Mouse (Mus musculus) neural tube, embryonic 15.5 days (tissue): Measurements from ENCODE around the gene Rpl10a. TPM values are rescaled to one million over a fixed set of nuclear protein-coding genes. Genes with fewer than 3 reads are reported as not detected.

Source experiments
- ATAC-seq: fragments of 200-750 bp; cut with Nextera tagmentation; 2 replicates; pipeline ENCODE4 v1.8.0; 2017; ENCODE audit warnings: mild to moderate bottlenecking, moderate TSS enrichment, moderate library complexity; ENCODE audit not compliant: low FRiP score
- H3K27ac ChIP-seq: fragments of 300-500 bp; sonication (generic); replicated peaks from 2 replicates; pipeline ENCODE4 v1.5.1; 2015; ENCODE audit warnings: mild to moderate bottlenecking, inconsistent platforms
- H3K27me3 ChIP-seq: fragments of 300-500 bp; sonication (generic); replicated peaks from 2 replicates; pipeline ENCODE4 v1.6.1; 2015; ENCODE audit warnings: inconsistent platforms
- H3K36me3 ChIP-seq: fragments of 300-500 bp; sonication (generic); 2 replicates; pipeline ENCODE4 v1.6.1; 2015; ENCODE audit warnings: inconsistent platforms
- H3K4me1 ChIP-seq: fragments of 300-500 bp; sonication (generic); 2 replicates; pipeline ENCODE4 v1.6.1; 2015; ENCODE audit warnings: inconsistent platforms
- H3K4me2 ChIP-seq: fragments of 300-500 bp; sonication (generic); 2 replicates; pipeline ENCODE4 v1.6.1; 2015; ENCODE audit warnings: inconsistent platforms, mild to moderate bottlenecking, moderate library complexity
- H3K4me3 ChIP-seq: fragments of 300-500 bp; sonication (generic); replicated peaks from 2 replicates; pipeline ENCODE4 v1.5.1; 2015; ENCODE audit warnings: mild to moderate bottlenecking, inconsistent platforms
- H3K9ac ChIP-seq: fragments of 300-500 bp; sonication (generic); replicated peaks from 2 replicates; pipeline ENCODE4 v1.6.1; 2015; ENCODE audit warnings: mild to moderate bottlenecking, inconsistent platforms
- H3K9me3 ChIP-seq: fragments of 300-500 bp; sonication (generic); replicated peaks from 2 replicates; pipeline ENCODE4 v1.6.1; 2016; ENCODE audit warnings: inconsistent platforms
- WGBS: fragments of 180-500 bp; shearing (Covaris S2); methylation state at CpG from one replicate; pipeline ENCODE4 v1.1.7; 2015; ENCODE audit warnings: mixed read lengths; 5-methylcytosine and 5-hydroxymethylcytosine counted together
- polyA plus RNA-seq: library from polyadenylated mRNA; unstranded; fragments of >200 nt; fragmentation: Nextera tagmentation; extraction: Ambion mirVana; gene quantifications from 2 replicates; pipeline ENCODE4 v1.2.1, GENCODE M21; 2015

Gene Rpl10a
- polyA plus RNA-seq, 1 experiment from 2014 or later: 329 TPM

DNA sequence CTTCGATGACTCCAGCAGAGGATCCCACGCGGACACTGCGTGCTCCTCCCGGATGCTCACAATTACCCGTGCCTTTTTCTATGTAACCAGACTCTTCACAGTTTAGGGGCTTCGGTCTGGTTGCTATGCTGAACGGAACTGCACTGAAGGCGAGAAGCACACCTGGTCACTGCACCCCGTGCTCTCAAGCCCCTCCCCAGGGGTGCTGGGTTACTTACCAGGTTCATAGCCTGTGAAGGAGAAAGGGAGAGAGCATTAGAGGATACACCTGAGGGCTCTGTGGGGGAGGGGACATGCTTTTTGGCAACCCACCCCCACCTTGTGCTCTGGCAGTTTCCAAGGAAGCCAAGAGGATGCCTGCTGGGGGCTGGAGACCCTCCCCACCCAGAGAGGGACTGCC, 7.0 kb downstream of the Rpl10a start:
- no peak for ATAC-seq
- H3K27me3 ChIP-seq: no peaks in the 10 kb centered on the region
- H3K4me1 ChIP-seq: peaks cover 22% of the 10 kb centered on the region
- H3K9ac ChIP-seq: no peak overlapping the region
- H3K9me3 ChIP-seq: no peaks in the 10 kb centered on the region
- no peak overlapping the region for H3K4me3 ChIP-seq
- H3K27ac ChIP-seq: no peak overlapping the region
- H3K36me3 ChIP-seq: peaks cover 10% of the 10 kb centered on the region
- 74% methylated on average over 10 of the region's 10 CpGs for WGBS
- no peak overlapping the region for H3K4me2 ChIP-seq

DNA sequence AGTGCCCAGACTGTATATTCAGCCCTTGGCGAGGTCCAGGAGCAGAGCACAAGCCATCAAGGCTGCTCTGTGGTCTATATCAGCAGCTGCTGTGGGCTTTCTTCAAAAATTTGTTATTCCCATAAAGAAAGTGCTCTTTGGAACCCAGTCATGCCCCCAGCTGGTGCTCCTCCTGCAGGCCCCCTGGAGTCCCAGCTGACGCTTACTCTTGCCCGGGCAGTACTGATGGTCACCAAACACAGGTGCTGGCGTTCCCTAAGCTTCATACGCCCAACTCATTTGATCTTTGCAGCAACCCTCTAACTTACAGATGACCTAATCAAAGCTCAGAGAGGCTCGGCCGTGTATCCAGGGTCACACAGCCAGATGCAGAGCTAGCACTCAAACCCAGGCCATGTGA, 9.3 kb downstream of the Rpl10a start:
- WGBS: 94% methylated on average over 7 of the region's 7 CpGs
- Histone ChIP-seq H3K27ac (no peak overlapping the region), H3K27me3 (no peaks in the 10 kb centered on the region), H3K36me3 (no peaks in the 10 kb centered on the region), H3K9me3 (no peaks in the 10 kb centered on the region), H3K4me2 (no peak overlapping the region), H3K9ac (no peak overlapping the region), H3K4me1 (peaks cover 23% of the 10 kb centered on the region), H3K4me3 (no peak overlapping the region)
- ATAC-seq: no peak

DNA sequence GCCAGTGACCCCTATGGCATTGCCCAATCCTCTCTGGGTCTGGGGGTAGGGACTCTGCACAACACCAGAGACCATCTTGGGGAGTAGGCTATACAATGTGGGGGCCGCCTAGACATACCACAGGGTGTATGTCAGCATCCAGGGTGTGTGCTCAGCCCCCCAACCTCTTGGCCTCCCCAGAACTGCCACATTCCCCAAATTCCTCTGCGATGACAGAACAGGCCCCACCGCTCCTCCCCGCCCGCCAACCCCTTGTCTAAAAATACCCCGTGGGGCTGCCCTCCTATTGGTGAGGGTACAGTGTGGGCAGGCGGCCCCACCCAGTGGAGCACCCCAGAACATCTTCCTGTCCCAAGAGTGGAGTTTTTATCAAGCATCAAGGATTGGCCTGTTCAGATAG, 12.3 kb downstream of the Rpl10a start:
- H3K36me3 ChIP-seq: no peaks in the 10 kb centered on the region
- H3K27me3 ChIP-seq: no peaks in the 10 kb centered on the region
- H3K4me1 ChIP-seq: peaks cover 18% of the 10 kb centered on the region
- no peak overlapping the region for H3K27ac ChIP-seq
- H3K9me3 ChIP-seq: no peaks in the 10 kb centered on the region
- 0 out of 2 replicates have a peak, but pooled peaks have one; percentile 12 for ATAC-seq
- peak overlapping the region; percentile 58 for H3K4me2 ChIP-seq
- WGBS: 80% methylated on average over 7 of the region's 7 CpGs
- H3K9ac ChIP-seq: peak overlapping the region; percentile 32; the same call in 1 of the 2 replicates
- H3K4me3 ChIP-seq: no peak overlapping the region; the same call in 1 of the 2 replicates

DNA sequence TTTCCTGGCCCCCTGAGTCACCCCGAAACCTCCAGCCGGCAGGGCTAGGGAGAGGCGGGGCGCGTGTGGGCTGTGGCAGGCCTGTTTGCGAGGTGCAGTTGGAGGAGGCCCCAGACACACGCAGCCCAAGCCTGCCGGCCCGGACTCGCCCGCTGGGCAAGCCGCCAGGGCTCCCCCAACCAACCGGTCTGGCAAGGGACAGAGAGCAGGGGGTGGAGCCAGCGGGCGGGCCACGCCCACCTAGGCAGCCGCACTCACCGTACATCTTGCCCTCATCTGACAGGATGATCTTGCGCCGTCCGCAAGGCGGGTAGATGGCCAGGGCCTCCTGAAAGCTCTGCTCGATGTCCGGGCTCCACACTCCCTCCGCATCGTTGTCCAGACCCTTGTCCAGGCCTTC, 12.8 kb downstream of the Rpl10a start:
- peak overlapping the region; percentile 58 for H3K4me2 ChIP-seq
- H3K9me3 ChIP-seq: no peaks in the 10 kb centered on the region
- H3K36me3 ChIP-seq: no peaks in the 10 kb centered on the region
- H3K27me3 ChIP-seq: no peaks in the 10 kb centered on the region
- H3K4me1 ChIP-seq: peaks cover 23% of the 10 kb centered on the region
- ATAC-seq: peak; percentile 39; the same call in 1 of the 2 replicates
- WGBS: 5% methylated on average over 26 of the region's 26 CpGs
- peak overlapping the region; percentile 32 for H3K9ac ChIP-seq
- H3K4me3 ChIP-seq: peak overlapping the region; percentile 23
- no peak overlapping the region for H3K27ac ChIP-seq

DNA sequence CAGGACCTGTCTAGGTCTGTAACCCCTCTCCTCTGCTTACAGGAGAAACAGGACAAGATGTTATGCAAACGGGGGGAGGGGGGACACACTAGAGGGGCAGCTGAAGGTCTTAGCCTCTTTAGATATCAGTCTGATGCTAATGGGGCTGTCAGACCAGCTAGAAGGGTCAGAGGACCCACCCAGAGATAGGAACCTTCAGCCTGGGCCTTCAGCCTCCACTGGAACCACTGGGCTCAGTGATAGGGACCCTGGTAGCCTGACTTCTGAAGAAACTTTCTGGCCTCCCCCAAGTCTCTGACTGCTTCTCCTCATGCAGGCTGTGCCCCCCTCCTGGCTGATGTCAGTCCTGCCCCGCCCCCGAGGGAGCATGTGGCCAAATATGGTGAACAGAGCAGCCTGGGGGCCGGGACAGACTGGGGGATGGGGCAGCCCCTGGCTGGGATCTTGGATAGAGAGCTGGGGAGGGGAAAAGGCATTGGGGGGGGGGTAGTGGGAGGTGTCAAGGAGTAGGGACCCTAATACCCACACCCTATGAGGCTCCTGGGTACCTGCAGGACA, 15.9 kb downstream of the Rpl10a start:
- no peak overlapping the region for H3K4me3 ChIP-seq
- peaks cover 39% of the 10 kb centered on the region for H3K4me1 ChIP-seq
- no peak overlapping the region for H3K27ac ChIP-seq
- H3K9me3 ChIP-seq: no peaks in the 10 kb centered on the region
- H3K36me3 ChIP-seq: no peaks in the 10 kb centered on the region
- H3K4me2 ChIP-seq: no peak overlapping the region
- no peak overlapping the region for H3K9ac ChIP-seq
- 49% methylated on average over 4 of the region's 4 CpGs for WGBS
- peaks cover 9% of the 10 kb centered on the region for H3K27me3 ChIP-seq
- no peak for ATAC-seq

DNA sequence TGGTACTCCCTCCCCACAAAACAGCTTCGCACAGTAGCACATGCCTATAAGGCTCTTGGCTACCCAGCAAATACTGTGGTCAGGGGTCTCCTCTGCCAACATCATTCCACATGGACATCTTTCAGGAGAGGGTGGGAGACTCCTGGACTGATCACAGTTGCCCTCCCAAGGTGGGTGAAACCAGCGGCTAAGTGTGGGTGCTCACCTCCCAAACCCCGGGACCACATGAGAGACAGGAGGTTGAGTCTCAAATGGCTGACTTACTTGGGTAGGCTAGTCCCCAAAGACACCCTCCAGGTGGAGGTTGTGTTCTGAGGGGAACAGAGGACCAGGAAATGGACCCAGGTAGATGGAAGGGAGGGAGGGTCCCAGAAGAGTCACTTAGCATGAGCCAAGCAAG, 16.4 kb downstream of the Rpl10a start:
- no peaks in the 10 kb centered on the region for H3K36me3 ChIP-seq
- no peak overlapping the region for H3K4me2 ChIP-seq
- ATAC-seq: no peak
- WGBS: 60% methylated on average over 3 of the region's 3 CpGs
- H3K27me3 ChIP-seq: peaks cover 15% of the 10 kb centered on the region
- no peak overlapping the region for H3K4me3 ChIP-seq
- no peaks in the 10 kb centered on the region for H3K9me3 ChIP-seq
- no peak overlapping the region for H3K9ac ChIP-seq
- H3K27ac ChIP-seq: no peak overlapping the region
- peaks cover 43% of the 10 kb centered on the region for H3K4me1 ChIP-seq

DNA sequence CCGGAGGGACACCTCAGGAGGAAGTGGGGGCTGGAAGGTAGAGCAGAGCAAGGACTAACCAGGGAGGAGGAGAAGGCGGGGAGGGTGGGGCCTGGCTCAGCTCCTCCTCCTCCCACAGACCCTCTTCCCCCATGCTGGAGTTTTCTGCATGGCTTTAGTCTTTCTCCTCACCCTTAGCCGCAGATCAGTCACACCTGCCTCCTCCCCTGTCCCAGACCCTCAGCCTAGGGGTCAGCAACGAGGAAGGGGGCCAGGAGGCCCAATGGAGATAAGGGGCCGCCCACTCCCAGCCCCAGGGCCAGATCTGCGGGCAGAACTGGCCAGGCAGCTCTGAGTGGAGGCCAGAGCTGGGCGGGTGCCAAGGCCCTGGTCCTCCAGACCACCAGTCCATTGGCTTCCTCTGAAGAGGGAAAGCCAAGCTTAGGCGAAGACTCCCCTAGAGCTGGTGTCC, 17.0 kb downstream of the Rpl10a start:
- no peaks in the 10 kb centered on the region for H3K36me3 ChIP-seq
- no peak for ATAC-seq
- no peak overlapping the region for H3K4me3 ChIP-seq
- no peak overlapping the region for H3K9ac ChIP-seq
- peaks cover 17% of the 10 kb centered on the region for H3K27me3 ChIP-seq
- H3K4me2 ChIP-seq: no peak overlapping the region; the same call in 1 of the 2 replicates
- H3K27ac ChIP-seq: no peak overlapping the region
- H3K9me3 ChIP-seq: no peaks in the 10 kb centered on the region
- 20% methylated on average over 8 of the region's 8 CpGs for WGBS
- peaks cover 48% of the 10 kb centered on the region for H3K4me1 ChIP-seq

DNA sequence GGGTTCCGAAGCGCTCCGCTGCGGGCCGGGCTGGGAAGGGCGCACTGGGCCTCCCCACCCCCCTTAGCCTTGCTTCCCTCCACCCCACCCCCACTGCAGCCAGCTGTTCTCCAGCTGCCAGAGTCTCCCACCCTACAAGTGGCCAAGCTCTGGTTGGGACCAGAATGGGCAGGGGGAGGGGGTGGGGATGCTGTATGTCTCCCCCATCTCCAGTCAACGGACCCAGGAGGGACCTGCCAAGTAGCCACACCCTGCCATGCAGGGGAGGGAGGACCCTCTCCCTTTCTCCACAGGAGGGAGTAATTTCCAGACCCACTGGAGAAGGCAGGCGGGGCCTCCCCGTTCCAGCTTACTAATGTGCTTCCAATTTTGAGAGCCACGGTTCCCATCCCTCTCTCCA, 17.6 kb downstream of the Rpl10a start:
- Histone ChIP-seq H3K9ac (no peak overlapping the region), H3K4me2 (no peak overlapping the region; the same call in none of the 2 replicates), H3K4me3 (no peak overlapping the region), H3K4me1 (peaks cover 49% of the 10 kb centered on the region), H3K36me3 (no peaks in the 10 kb centered on the region), H3K9me3 (no peaks in the 10 kb centered on the region), H3K27ac (no peak overlapping the region), H3K27me3 (peaks cover 17% of the 10 kb centered on the region)
- no peak for ATAC-seq
- 16% methylated on average over 10 of the region's 10 CpGs for WGBS

DNA sequence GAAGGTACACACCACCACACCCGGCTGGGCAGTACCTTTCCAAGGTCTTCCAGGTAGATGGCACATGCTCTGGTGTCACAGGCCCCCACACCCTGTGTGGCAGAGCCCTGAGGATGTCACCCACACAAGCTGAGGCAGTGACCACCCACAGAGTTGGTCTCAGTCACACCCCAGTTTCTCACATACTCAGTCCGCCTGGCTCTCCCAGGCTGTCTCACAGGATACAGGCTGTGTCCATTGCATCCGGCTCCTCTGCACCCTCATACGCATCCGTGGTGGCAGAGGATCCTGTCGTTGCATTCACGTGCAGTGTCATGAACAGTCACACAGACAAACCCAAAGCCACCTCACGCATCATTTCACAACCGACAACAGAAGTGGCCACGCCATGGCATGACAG, 19.1 kb downstream of the Rpl10a start:
- Histone ChIP-seq H3K9me3 (no peaks in the 10 kb centered on the region), H3K4me2 (no peak overlapping the region), H3K9ac (no peak overlapping the region), H3K4me3 (no peak overlapping the region), H3K27ac (no peak overlapping the region), H3K4me1 (peaks cover 50% of the 10 kb centered on the region), H3K27me3 (peaks cover 29% of the 10 kb centered on the region), H3K36me3 (no peaks in the 10 kb centered on the region)
- no peak for ATAC-seq
- WGBS: 81% methylated on average over 10 of the region's 10 CpGs

DNA sequence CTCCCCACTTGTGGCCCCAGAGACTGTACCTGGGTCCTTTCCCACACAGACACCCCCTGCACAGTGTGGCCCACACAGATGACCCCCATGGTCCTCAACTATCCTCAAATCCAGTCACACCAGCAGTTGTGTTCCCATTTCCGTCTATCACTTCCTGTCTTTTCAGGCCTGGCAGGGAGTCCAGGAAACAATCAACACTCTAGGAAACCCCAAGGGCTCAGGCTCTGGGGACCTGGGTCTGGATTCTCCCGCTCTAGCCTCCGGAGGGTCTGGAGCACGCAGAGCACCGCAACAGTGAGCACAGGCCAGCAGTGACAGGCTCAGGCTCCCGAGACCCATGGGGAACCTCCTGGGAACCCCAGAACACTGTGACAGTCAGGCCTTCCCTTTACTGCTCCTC, 19.9 kb downstream of the Rpl10a start:
- no peak overlapping the region for H3K27ac ChIP-seq
- H3K4me1 ChIP-seq: peaks cover 50% of the 10 kb centered on the region
- peaks cover 36% of the 10 kb centered on the region for H3K27me3 ChIP-seq
- no peaks in the 10 kb centered on the region for H3K9me3 ChIP-seq
- no peaks in the 10 kb centered on the region for H3K36me3 ChIP-seq
- 67% methylated on average over 6 of the region's 6 CpGs for WGBS
- no peak overlapping the region for H3K9ac ChIP-seq
- H3K4me2 ChIP-seq: peak overlapping the region; percentile 95; the same call in 1 of the 2 replicates
- ATAC-seq: no peak
- no peak overlapping the region for H3K4me3 ChIP-seq

DNA sequence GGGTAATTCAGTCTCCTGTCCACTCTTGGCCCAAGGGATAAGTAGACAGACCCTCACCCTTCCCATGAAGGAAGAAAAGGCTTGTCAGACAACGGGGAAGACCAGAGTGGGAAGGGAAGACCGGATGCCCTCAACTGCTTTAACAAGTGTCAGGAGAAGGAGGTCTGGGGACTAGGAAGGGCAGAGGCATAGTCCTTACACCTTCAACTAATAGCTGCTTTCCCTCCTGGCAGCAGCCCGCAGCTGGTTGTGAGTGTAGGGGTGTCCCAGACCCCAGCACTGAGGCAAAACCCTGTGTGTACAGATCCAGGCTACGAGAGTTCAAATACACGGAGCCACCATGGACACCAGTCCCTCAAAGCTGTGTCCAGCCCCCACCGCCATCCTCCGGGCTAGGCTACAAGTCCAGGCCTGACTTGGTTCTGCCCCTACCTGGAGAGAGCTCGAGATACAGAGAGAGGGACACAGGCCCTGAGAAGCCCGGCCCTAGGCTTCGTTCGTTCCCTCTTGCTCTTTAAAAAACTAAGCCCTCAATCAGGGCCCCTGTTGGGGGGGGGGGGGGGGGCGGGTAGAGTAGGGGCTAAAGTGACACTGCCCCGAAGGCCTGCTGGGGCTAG, 21.1 kb downstream of the Rpl10a start:
- Histone ChIP-seq H3K9ac (peak overlapping the region; percentile 59), H3K36me3 (no peaks in the 10 kb centered on the region), H3K4me1 (peaks cover 50% of the 10 kb centered on the region), H3K4me3 (peak overlapping the region; percentile 59), H3K4me2 (peak overlapping the region; percentile 95), H3K27ac (no peak overlapping the region; the same call in 1 of the 2 replicates), H3K27me3 (peaks cover 36% of the 10 kb centered on the region), H3K9me3 (no peaks in the 10 kb centered on the region)
- no peak for ATAC-seq
- 17% methylated on average over 13 of the region's 13 CpGs for WGBS

DNA sequence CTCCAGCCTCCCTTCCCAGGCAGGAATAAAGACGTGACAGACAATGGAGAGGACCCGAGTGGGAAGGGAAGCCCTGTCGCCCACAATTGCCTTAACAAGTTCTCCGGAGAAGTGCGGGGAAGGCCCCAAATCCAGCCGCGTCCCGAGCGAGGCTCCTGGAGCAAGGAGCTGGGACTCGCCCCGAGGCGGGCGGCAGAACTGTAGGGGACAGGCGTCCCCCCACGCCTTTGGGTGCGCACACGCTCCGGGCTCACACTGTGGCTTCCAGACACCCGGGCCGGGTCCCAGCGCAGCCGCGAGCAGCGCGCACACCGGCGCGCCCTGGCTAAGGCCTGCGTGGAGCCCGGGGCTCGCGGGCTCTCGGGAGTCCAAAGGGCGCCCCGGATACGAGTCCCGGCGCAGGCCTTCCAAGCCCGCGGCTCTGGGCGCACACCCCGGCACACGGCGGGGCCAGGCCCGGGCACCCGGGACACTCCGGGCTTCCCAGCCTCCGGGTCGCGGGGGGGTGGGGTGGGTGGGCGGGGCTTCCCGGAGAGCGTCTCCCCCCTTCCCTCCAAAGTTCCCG, 21.7 kb downstream of the Rpl10a start:
- no peaks in the 10 kb centered on the region for H3K36me3 ChIP-seq
- peak overlapping the region; percentile 59 for H3K4me3 ChIP-seq
- H3K9me3 ChIP-seq: no peaks in the 10 kb centered on the region
- under 1% methylated on average over 54 of the region's 54 CpGs for WGBS
- peak overlapping the region; percentile 71 for H3K27ac ChIP-seq
- H3K4me1 ChIP-seq: peaks cover 50% of the 10 kb centered on the region
- H3K9ac ChIP-seq: peak overlapping the region; percentile 59
- peak overlapping the region; percentile 95 for H3K4me2 ChIP-seq
- H3K27me3 ChIP-seq: peaks cover 36% of the 10 kb centered on the region
- peak; percentile 16; the same call in 1 of the 2 replicates for ATAC-seq
